Mouse (Mus musculus) stomach, embryonic 14.5 days (tissue): ENCODE measurements around the gene Gm5617. TPM values are rescaled to one million over a fixed set of nuclear protein-coding genes. Genes with fewer than 3 reads are reported as not detected.
"Not testable (repeated sequence)": the region's sequence is repeated elsewhere in the genome, so short reads cannot be mapped to it uniquely, and the experiment has no call there.

Experiments
- ATAC-seq: fragments of 200-750 bp; cut with Nextera tagmentation; 2 replicates; pipeline ENCODE4 v1.8.0; 2017; ENCODE audit warnings: low read depth, moderate TSS enrichment; ENCODE audit not compliant: insufficient number of reproducible peaks, insufficient read depth, low FRiP score
- H3K27ac ChIP-seq: fragments of 300-500 bp; sonication (generic); 2 replicates; pipeline ENCODE4 v1.5.1; 2014; ENCODE audit warnings: mild to moderate bottlenecking, low read length, moderate library complexity, mixed read lengths
- H3K27me3 ChIP-seq: fragments of 300-500 bp; sonication (generic); 2 replicates; pipeline ENCODE4 v1.6.1; 2014; ENCODE audit warnings: low read length, control low read depth, mixed read lengths; ENCODE audit not compliant: control insufficient read depth, insufficient read depth
- H3K36me3 ChIP-seq: fragments of 300-500 bp; sonication (generic); 2 replicates; pipeline ENCODE4 v1.6.1; 2014; ENCODE audit warnings: mild to moderate bottlenecking, control low read depth, low read length, moderate library complexity, mixed read lengths; ENCODE audit not compliant: control insufficient read depth, insufficient read depth
- H3K4me1 ChIP-seq: fragments of 300-500 bp; sonication (generic); 2 replicates; pipeline ENCODE4 v1.6.1; 2014; ENCODE audit warnings: low read length, control low read depth, mixed read lengths; ENCODE audit not compliant: control insufficient read depth, insufficient read depth
- H3K4me2 ChIP-seq: fragments of 300-500 bp; sonication (generic); replicated peaks from 2 replicates; pipeline ENCODE4 v1.6.1; 2014; ENCODE audit warnings: low read depth, low read length, control low read depth
- H3K4me3 ChIP-seq: fragments of 300-500 bp; sonication (generic); 2 replicates; pipeline ENCODE4 v1.5.1; 2014; ENCODE audit warnings: low read depth, low read length, control low read depth
- H3K9ac ChIP-seq: fragments of 300-500 bp; sonication (generic); replicated peaks from 2 replicates; pipeline ENCODE4 v1.6.1; 2014; ENCODE audit warnings: low read depth, mild to moderate bottlenecking, control low read depth, low read length, moderate library complexity, mixed read lengths
- H3K9me3 ChIP-seq: fragments of 300-500 bp; sonication (generic); 2 replicates; pipeline ENCODE4 v1.6.1; 2016; ENCODE audit warnings: low read depth, low read length, control low read depth; ENCODE audit not compliant: control insufficient read depth
- WGBS: fragments of 180-500 bp; shearing (Covaris S2); extraction: QIAGEN DNeasy Blood & Tissue Kit; methylation state at CpG from one replicate; pipeline ENCODE4 v1.1.7; 2014; 5-methylcytosine and 5-hydroxymethylcytosine counted together
- polyA plus RNA-seq: library from polyadenylated mRNA; unstranded; fragments of >200 nt; fragmentation: Nextera tagmentation; extraction: Ambion mirVana; gene quantifications from 2 replicates; pipeline ENCODE4 v1.2.1, GENCODE M21; 2014

Gm5617 gene
- polyA plus RNA-seq, 1 experiment from 2014 or later, result 39.3 TPM

GRCm38 (mm10) chr9:48516615-48517371 is 21.6 kb downstream of the Gm5617 start:
- 83% methylated on average over 11 of the region's 11 CpGs for WGBS
- H3K4me2 ChIP-seq, result no peak overlapping the region

GRCm38 (mm10) chr9:48517372-48518130 is 22.3 kb downstream of the Gm5617 start:
- H3K4me3 ChIP-seq, result no peak overlapping the region
- no peak for ATAC-seq
- no peak overlapping the region for H3K27ac ChIP-seq
- no peak overlapping the region for H3K4me2 ChIP-seq
- H3K4me1 ChIP-seq, result no peaks in the 10 kb centered on the region
- no peaks in the 10 kb centered on the region for H3K36me3 ChIP-seq
- no peaks in the 10 kb centered on the region for H3K9me3 ChIP-seq
- H3K9ac ChIP-seq, result no peak overlapping the region
- WGBS, result 78% methylated on average over 19 of the region's 19 CpGs
- H3K27me3 ChIP-seq, result no peaks in the 10 kb centered on the region

More at GRCm38 (mm10) chr9:48516615-48517371, 21.6 kb downstream of the Gm5617 start:
- no peak overlapping the region for H3K9ac ChIP-seq
- no peaks in the 10 kb centered on the region for H3K9me3 ChIP-seq
- H3K4me3 ChIP-seq, result no peak overlapping the region
- H3K27me3 ChIP-seq, result no peaks in the 10 kb centered on the region
- H3K4me1 ChIP-seq, result no peaks in the 10 kb centered on the region
- no peaks in the 10 kb centered on the region for H3K36me3 ChIP-seq
- no peak for ATAC-seq
- H3K27ac ChIP-seq, result no peak overlapping the region

GRCm38 (mm10) chr9:48520405-48520804 is 25.2 kb downstream of the Gm5617 start:
- not testable (repeated sequence) for H3K27me3 ChIP-seq, H3K9me3 ChIP-seq, H3K36me3 ChIP-seq, H3K4me1 ChIP-seq, H3K9ac ChIP-seq, H3K4me3 ChIP-seq, ATAC-seq, H3K27ac ChIP-seq, H3K4me2 ChIP-seq
- WGBS, result no CpG with 5 or more reads among the region's 7 CpGs

- ATAC-seq, result no peak
- Histone ChIP-seq H3K9me3 (no peaks in the 10 kb centered on the region), H3K4me2 (no peak overlapping the region), H3K36me3 (no peaks in the 10 kb centered on the region), H3K4me3 (no peak overlapping the region), H3K27ac (no peak overlapping the region), H3K4me1 (no peaks in the 10 kb centered on the region), H3K27me3 (no peaks in the 10 kb centered on the region), H3K9ac (no peak overlapping the region)
- WGBS, result 5% methylated on average over 1 of the region's 1 CpGs
Observed at GRCm38 (mm10) chr9:48525566-48525965, 30.3 kb downstream of the Gm5617 start.

GRCm38 (mm10) chr9:48526520-48526919 is 31.3 kb downstream of the Gm5617 start:
- H3K4me1 ChIP-seq, result no peaks in the 10 kb centered on the region
- no peak overlapping the region for H3K4me2 ChIP-seq
- no peaks in the 10 kb centered on the region for H3K9me3 ChIP-seq
- no peak for ATAC-seq
- no peaks in the 10 kb centered on the region for H3K36me3 ChIP-seq
- no peak overlapping the region for H3K4me3 ChIP-seq
- 90% methylated on average over 4 of the region's 4 CpGs for WGBS
- no peak overlapping the region for H3K27ac ChIP-seq
- H3K27me3 ChIP-seq, result no peaks in the 10 kb centered on the region
- H3K9ac ChIP-seq, result no peak overlapping the region

GRCm38 (mm10) chr9:48531294-48531693 is 36.1 kb downstream of the Gm5617 start:
- H3K4me3 ChIP-seq, result no peak overlapping the region
- H3K9me3 ChIP-seq, result no peaks in the 10 kb centered on the region
- no peak overlapping the region for H3K9ac ChIP-seq
- no peak overlapping the region for H3K4me2 ChIP-seq
- H3K4me1 ChIP-seq, result no peaks in the 10 kb centered on the region
- no peak overlapping the region for H3K27ac ChIP-seq
- H3K27me3 ChIP-seq, result no peaks in the 10 kb centered on the region
- ATAC-seq, result no peak
- no peaks in the 10 kb centered on the region for H3K36me3 ChIP-seq
- 79% methylated on average over 4 of the region's 4 CpGs for WGBS

DNA sequence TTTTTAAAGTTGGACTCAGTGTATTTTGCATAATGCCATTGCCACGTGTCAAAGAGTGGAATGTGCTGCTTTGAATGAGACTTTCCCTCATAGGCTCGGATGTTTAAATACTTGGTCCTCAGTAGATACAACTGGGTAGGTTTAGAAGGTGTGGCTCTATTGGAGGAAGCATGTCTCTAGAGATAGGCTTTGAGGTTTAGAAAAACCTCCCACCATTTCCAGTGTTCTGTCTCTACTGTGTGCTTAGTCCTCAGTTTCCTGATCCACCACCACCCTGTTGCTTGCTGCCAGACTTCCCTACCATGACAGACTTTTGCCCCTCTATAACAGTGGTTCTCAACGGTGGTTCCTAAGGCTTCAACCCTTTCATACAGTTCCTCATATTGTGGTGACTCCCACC is 37.0 kb downstream of the Gm5617 start:
- Histone ChIP-seq H3K9ac (no peak overlapping the region), H3K4me1 (no peaks in the 10 kb centered on the region), H3K9me3 (no peaks in the 10 kb centered on the region), H3K27ac (no peak overlapping the region), H3K27me3 (no peaks in the 10 kb centered on the region), H3K36me3 (no peaks in the 10 kb centered on the region), H3K4me3 (no peak overlapping the region), H3K4me2 (no peak overlapping the region)
- 72% methylated on average over 3 of the region's 3 CpGs for WGBS
- no peak for ATAC-seq

GRCm38 (mm10) chr9:48532730-48533129 is 37.5 kb downstream of the Gm5617 start:
- no peak overlapping the region for H3K4me2 ChIP-seq
- H3K27ac ChIP-seq, result no peak overlapping the region
- no peak overlapping the region for H3K4me3 ChIP-seq
- H3K27me3 ChIP-seq, result no peaks in the 10 kb centered on the region
- 78% methylated on average over 2 of the region's 2 CpGs for WGBS
- no peak overlapping the region for H3K9ac ChIP-seq
- H3K9me3 ChIP-seq, result no peaks in the 10 kb centered on the region
- no peaks in the 10 kb centered on the region for H3K36me3 ChIP-seq
- no peaks in the 10 kb centered on the region for H3K4me1 ChIP-seq
- no peak for ATAC-seq
